Mouse (Mus musculus): ENCODE results near the gene Dnm2. TPM values are rescaled to one million over a fixed set of nuclear protein-coding genes. Genes with fewer than 3 reads are reported as not detected.

The Dnm2 gene
- total RNA-seq (2021): 10 to 100 TPM; 56.1 to 61.0 TPM
- long read RNA-seq, experiment 1, transcript Dnm2-201 (21 exons, 3,502 nt): minor isoform, 7 of 100 reads
- long read RNA-seq, experiment 1, transcript Dnm2-204 (21 exons, 3,063 nt): minor isoform, 6 of 100 reads
- long read RNA-seq, experiment 1, transcript Dnm2-206 (21 exons, 2,613 nt): major isoform, 8 of 100 reads
- long read RNA-seq, experiment 1, partial matches to known transcripts: 9 of 100 reads
- long read RNA-seq, experiment 1, other reads (novel, unspliced or antisense): 61 of 100 reads
- long read RNA-seq, experiment 2, transcript Dnm2-211 (21 exons, 3,510 nt): major isoform, 9 of 85 reads
- long read RNA-seq, experiment 2, transcript Dnm2-206 (21 exons, 2,613 nt): minor isoform, 8 of 85 reads
- long read RNA-seq, experiment 2, transcript Dnm2-201 (21 exons, 3,502 nt): minor isoform, 8 of 85 reads
- long read RNA-seq, experiment 2, partial matches to known transcripts: 10 of 85 reads
- long read RNA-seq, experiment 2, other reads (novel, unspliced or antisense): 43 of 85 reads

DNA sequence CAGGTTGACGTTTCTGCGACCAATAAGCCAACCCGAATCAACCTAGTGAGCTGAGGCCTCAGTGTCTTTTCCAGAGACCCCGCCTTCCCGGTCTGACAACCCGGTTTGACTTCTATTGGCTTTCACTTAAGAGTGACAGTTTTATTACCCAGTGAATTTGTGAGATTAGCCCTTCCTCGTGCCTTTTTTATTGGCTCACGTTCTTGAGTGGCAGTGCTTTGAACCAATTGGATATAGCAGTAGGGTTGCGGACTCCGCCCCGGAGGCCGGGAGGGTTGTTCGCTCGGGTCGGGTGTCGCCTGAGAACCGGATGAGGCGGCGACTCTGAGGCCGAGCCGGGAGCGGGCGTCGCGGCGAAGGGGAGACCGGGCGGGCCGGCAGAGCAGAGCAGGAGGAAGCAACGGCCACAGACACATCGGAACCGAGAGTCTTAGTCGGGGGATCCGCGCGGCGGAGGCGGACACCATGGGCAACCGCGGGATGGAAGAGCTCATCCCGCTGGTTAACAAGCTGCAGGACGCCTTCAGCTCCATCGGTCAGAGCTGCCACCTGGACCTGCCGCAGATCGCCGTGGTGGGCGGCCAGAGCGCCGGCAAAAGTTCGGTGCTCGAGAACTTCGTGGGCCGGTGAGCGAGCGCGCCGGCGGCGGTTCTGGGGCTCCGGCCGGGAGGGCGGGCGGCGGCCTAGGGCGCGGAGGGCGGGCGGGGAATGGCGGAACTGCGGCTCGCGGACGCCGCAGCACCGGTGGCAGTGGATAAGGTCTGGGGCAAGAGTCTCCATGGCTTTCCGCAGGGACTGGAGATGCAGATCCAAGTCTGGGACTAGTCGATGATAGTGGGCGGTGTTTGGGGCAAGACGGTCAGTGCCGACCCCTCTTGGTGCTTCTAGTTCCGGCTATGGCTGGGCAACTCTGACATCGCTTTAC, at the start of gene Dnm2:
TSS of gene Dnm2 (plus strand) at position 278 of the 925 bp plus-strand sequence.
- TF ChIP-seq CTCF (IDR thresholded peaks at IDR 0.05): no peak; the same call in none of the 2 replicates
- Histone ChIP-seq H3K27ac (peak within 1 kb of the TSS; percentile 93), H3K4me3 (peak within 1 kb of the TSS; percentile 81)
- peak; percentile 99 to 100 for DNase-seq (ENCODE audit: extremely low spot score in 1 of 2, low spot score in 2 of 2)
- intact Hi-C loops (cut with DNase I): loop anchor here (5.0 kb wide), 1 partner anchor 37 kb away; no protein-coding TSS in a partner anchor

DNA sequence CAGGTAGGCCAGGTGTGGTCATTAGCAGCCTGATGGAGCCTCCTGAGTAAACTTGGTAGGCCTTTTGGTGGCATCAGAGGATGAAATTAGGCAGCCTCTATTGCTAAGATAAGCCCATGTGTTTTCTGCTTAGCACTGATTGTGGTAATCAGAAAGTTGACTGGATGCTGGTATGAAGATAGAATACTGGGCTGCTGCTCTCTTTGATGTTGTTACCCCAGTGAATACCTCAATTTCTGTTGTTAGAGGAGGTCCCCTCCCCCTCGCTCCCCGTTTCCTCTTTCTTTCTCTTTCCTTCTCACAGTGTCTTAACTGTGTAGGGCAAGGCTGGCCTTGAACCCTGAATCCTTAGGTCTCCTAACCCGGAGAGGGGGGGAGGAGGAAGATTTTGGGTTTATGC, 45.5 kb upstream of the Dnm2 start:
- intact Hi-C loops (cut with DNase I): no loop called here
- no peak overlapping the region for H3K27ac ChIP-seq
- no peak for DNase-seq (ENCODE audit: extremely low spot score in 1 of 2, low spot score in 2 of 2)
- no peak overlapping the region for H3K4me3 ChIP-seq
- TF ChIP-seq CTCF (IDR thresholded peaks at IDR 0.05): no peak

GRCm38 (mm10) chr9:21380868-21381267, 43.8 kb upstream of the Dnm2 start:
- intact Hi-C loops (cut with DNase I): no loop called here
- Histone ChIP-seq H3K27ac (no peak overlapping the region), H3K4me3 (no peak overlapping the region)
- peak; percentile 23 for TF ChIP-seq CTCF (IDR thresholded peaks at IDR 0.05)
- no peak for DNase-seq (ENCODE audit: extremely low spot score in 1 of 2, low spot score in 2 of 2)

DNA sequence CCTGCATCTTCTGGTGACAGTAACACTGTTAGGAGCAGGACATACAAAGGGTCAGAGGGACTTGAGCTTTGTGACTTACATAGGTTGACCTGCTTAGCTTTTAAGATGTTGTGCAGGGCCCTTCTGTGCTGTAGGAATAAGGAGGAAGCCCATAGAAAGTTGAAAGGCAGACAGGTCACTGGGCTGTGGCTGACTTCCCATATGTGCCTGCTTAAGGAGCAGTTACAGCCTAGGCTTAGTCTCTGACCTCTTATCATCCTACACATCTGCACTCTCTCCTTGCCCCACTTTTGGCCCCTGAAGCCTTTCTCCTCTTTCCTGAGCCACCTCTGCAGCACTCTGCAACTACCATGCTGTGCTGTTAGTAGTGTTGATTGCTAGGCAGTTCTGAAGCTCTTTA, 40.7 kb upstream of the Dnm2 start:
- H3K4me3 ChIP-seq: no peak overlapping the region
- intact Hi-C loops (cut with DNase I): no loop called here
- no peak for DNase-seq (ENCODE audit: extremely low spot score in 1 of 2, low spot score in 2 of 2)
- H3K27ac ChIP-seq: no peak overlapping the region
- TF ChIP-seq CTCF (IDR thresholded peaks at IDR 0.05): no peak

- Histone ChIP-seq H3K27ac (no peak overlapping the region), H3K4me3 (no peak overlapping the region)
- intact Hi-C loops (cut with DNase I): no loop called here
- no peak for TF ChIP-seq CTCF (IDR thresholded peaks at IDR 0.05)
- no peak for DNase-seq (ENCODE audit: extremely low spot score in 1 of 2, low spot score in 2 of 2)
These were observed 32.0 kb upstream of the Dnm2 start for GRCm38 (mm10) chr9:21392646-21393175.

DNA sequence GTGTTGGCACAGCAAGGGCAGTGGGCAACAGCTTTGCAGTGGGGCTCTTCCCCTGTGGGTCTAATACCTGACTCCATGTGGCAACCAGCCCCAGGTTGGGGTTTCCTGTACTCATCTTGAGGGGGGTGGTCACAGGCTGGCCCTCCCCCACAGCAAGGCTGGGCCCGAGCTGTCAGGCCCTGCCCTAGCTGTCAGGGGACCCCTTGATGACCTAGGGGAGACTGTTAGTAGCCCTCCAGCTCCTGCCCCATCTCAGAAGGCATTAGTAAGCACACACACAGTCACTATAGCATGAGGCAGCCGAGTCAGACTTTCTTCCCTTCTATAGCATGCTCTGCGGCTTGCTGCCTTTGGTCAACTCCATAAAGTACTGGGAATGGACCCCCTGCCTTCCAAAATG, 29.0 kb upstream of the Dnm2 start:
- no peak for TF ChIP-seq CTCF (IDR thresholded peaks at IDR 0.05)
- DNase-seq (ENCODE audit: extremely low spot score in 1 of 2, low spot score in 2 of 2): no peak
- Histone ChIP-seq H3K27ac (no peak overlapping the region), H3K4me3 (no peak overlapping the region)
- intact Hi-C loops (cut with DNase I): no loop called here

- intact Hi-C loops (cut with DNase I): no loop called here
- no peak overlapping the region for H3K4me3 ChIP-seq
- TF ChIP-seq CTCF (IDR thresholded peaks at IDR 0.05): no peak
- no peak for DNase-seq (ENCODE audit: extremely low spot score in 1 of 2, low spot score in 2 of 2)
- no peak overlapping the region for H3K27ac ChIP-seq
These were observed 27.5 kb upstream of the Dnm2 start for GRCm38 (mm10) chr9:21397170-21397569.

- intact Hi-C loops (cut with DNase I): no loop called here
- Histone ChIP-seq H3K4me3 (no peak overlapping the region), H3K27ac (no peak overlapping the region)
- no peak for DNase-seq (ENCODE audit: extremely low spot score in 1 of 2, low spot score in 2 of 2)
- TF ChIP-seq CTCF (IDR thresholded peaks at IDR 0.05): no peak
These were observed 23.7 kb upstream of the Dnm2 start for GRCm38 (mm10) chr9:21401042-21401441.

- intact Hi-C loops (cut with DNase I): no loop called here
These were observed 21.9 kb upstream of the Dnm2 start for GRCm38 (mm10) chr9:21402764-21403253.

DNA sequence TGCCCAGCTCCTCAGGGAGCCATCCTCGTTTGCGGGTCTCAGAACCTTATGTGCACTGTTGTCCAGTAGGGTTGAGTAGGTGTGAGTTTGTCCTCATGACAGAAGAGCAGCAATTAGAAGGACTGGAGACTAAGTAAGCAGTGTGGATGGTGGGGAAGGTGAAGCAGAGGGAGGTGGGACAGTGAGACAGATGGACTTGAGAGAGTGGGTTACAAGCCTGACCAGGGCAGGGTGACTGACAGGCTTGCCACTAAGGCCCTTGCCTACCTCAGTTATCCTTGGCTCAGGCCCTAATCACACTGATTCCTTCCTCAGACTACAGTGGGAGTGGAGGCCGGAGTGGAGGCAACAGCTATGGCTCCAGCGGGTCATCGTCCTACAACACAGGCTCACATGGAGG, 21.0 kb upstream of the Dnm2 start:
- Histone ChIP-seq H3K4me3 (no peak overlapping the region), H3K27ac (no peak overlapping the region)
- TF ChIP-seq CTCF (IDR thresholded peaks at IDR 0.05): no peak
- intact Hi-C loops (cut with DNase I): no loop called here
- DNase-seq (ENCODE audit: extremely low spot score in 1 of 2, low spot score in 2 of 2): no peak

More at GRCm38 (mm10) chr9:21402764-21403253, 21.9 kb upstream of the Dnm2 start:
- no peak overlapping the region for H3K4me3 ChIP-seq
- no peak for DNase-seq (ENCODE audit: extremely low spot score in 1 of 2, low spot score in 2 of 2)
- no peak for TF ChIP-seq CTCF (IDR thresholded peaks at IDR 0.05)
- no peak overlapping the region for H3K27ac ChIP-seq

DNA sequence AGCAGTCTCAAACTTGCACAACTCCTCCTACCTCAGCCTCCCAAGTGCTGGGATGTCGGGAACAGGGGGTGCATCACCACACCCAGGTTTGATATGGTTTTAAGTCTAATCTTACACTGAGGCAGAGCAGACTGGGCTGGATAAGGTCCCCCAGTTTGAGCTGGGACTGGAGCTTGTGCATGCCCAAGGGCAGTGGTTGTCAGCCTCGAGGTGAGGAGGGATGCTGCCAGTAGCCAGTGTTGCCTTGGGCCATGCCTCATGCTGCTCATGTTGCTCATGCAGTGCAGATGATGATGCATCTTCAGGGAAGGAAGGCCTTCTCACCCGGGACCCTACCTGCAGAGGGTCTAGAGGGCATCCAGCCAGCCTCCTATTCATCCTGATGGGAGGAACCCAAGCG, 19.2 kb upstream of the Dnm2 start:
- Histone ChIP-seq H3K27ac (no peak overlapping the region), H3K4me3 (no peak overlapping the region)
- intact Hi-C loops (cut with DNase I): no loop called here
- no peak for TF ChIP-seq CTCF (IDR thresholded peaks at IDR 0.05)
- no peak for DNase-seq (ENCODE audit: extremely low spot score in 1 of 2, low spot score in 2 of 2)
